Mouse (Mus musculus): ENCODE data around the gene Tanc1. TPM values are rescaled to one million over a fixed set of nuclear protein-coding genes. Genes with fewer than 3 reads are reported as not detected.

Gene Tanc1
- polyA plus RNA-seq, 1 experiment from 2014 or later = 24.8 TPM

DNA sequence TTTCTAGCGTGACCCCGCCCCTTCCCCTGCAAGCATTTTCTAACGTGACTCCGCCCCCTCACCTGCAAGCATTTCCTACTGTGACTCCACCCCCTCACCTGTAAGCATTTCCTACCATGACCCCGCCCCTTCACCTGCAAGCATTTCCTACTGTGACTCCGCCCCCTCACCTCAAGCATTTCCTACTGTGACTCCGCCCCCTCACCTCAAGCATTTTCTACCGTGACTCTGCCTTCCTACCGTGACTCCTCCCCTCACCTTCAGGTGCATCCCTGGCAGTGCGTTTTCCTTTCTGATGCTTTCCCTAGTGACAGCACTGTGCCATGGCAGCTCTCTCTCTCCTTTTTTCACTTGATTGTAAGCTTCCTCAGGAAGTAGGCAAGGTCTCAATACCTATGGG is 137.5 kb downstream of the Tanc1 start:
- ATAC-seq (ENCODE audit: insufficient number of reproducible peaks, insufficient read depth, low FRiP score, low read depth) = no peak

GRCm38 (mm10) chr2:59751172-59751571 is 139.3 kb downstream of the Tanc1 start:
- Histone ChIP-seq H3K4me1 (ENCODE audit: control insufficient read depth, insufficient read depth, low read length) (peaks cover 7% of the 10 kb centered on the region), H3K27me3 (ENCODE audit: control insufficient read depth, insufficient read depth, low read length) (no peaks in the 10 kb centered on the region), H3K9me3 (ENCODE audit: control insufficient read depth, low read depth, low read length) (no peaks in the 10 kb centered on the region), H3K4me3 (ENCODE audit: low read depth, low read length) (no peak overlapping the region), H3K36me3 (ENCODE audit: control insufficient read depth, insufficient read depth, low read length) (no peaks in the 10 kb centered on the region), H3K9ac (replicated peaks; ENCODE audit: low read depth, low read length) (no peak overlapping the region), H3K27ac (ENCODE audit: low read length) (no peak overlapping the region), H3K4me2 (replicated peaks; ENCODE audit: low read depth, low read length) (no peak overlapping the region)
- ATAC-seq (ENCODE audit: insufficient number of reproducible peaks, insufficient read depth, low FRiP score, low read depth) = no peak
- 71% methylated on average over 6 of the region's 6 CpGs for WGBS

More for the DNA sequence above, 137.5 kb downstream of the Tanc1 start:
- H3K9ac ChIP-seq (replicated peaks; ENCODE audit: low read depth, low read length) = no peak overlapping the region
- H3K4me2 ChIP-seq (replicated peaks; ENCODE audit: low read depth, low read length) = no peak overlapping the region
- WGBS = 42% methylated on average over 10 of the region's 10 CpGs
- H3K27ac ChIP-seq (ENCODE audit: low read length) = no peak overlapping the region
- no peak overlapping the region for H3K4me3 ChIP-seq (ENCODE audit: low read depth, low read length)
- H3K4me1 ChIP-seq (ENCODE audit: control insufficient read depth, insufficient read depth, low read length) = no peaks in the 10 kb centered on the region
- H3K36me3 ChIP-seq (ENCODE audit: control insufficient read depth, insufficient read depth, low read length) = no peaks in the 10 kb centered on the region
- H3K27me3 ChIP-seq (ENCODE audit: control insufficient read depth, insufficient read depth, low read length) = no peaks in the 10 kb centered on the region
- no peaks in the 10 kb centered on the region for H3K9me3 ChIP-seq (ENCODE audit: control insufficient read depth, low read depth, low read length)

DNA sequence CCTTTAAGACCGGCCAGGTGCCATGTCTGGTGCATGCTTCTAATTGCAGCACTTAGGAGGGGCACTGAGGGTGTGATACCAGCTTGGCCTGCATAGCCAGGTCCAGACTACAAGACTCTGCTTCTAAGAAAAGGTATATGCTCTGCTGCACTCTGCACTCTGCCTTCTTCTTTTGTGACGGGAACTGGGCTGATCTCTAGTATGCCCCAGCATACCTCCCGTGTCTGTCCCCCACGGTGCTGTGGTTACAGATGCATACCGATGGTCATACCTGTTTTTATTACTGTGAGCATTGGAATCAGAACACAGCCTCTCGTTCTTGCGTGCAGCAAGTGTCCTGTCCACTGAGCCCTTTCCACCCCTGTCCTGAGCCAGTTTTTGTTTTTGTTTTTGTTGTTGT is 140.3 kb downstream of the Tanc1 start:
- 90% methylated on average over 7 of the region's 7 CpGs for WGBS
- Histone ChIP-seq H3K27me3 (ENCODE audit: control insufficient read depth, insufficient read depth, low read length) (no peaks in the 10 kb centered on the region), H3K4me2 (replicated peaks; ENCODE audit: low read depth, low read length) (no peak overlapping the region), H3K36me3 (ENCODE audit: control insufficient read depth, insufficient read depth, low read length) (no peaks in the 10 kb centered on the region), H3K9ac (replicated peaks; ENCODE audit: low read depth, low read length) (no peak overlapping the region), H3K4me3 (ENCODE audit: low read depth, low read length) (no peak overlapping the region), H3K4me1 (ENCODE audit: control insufficient read depth, insufficient read depth, low read length) (peaks cover 8% of the 10 kb centered on the region), H3K27ac (ENCODE audit: low read length) (no peak overlapping the region), H3K9me3 (ENCODE audit: control insufficient read depth, low read depth, low read length) (no peaks in the 10 kb centered on the region)
- ATAC-seq (ENCODE audit: insufficient number of reproducible peaks, insufficient read depth, low FRiP score, low read depth) = no peak

- ATAC-seq (ENCODE audit: insufficient number of reproducible peaks, insufficient read depth, low FRiP score, low read depth) = no peak
- 72% methylated on average over 5 of the region's 5 CpGs for WGBS
- H3K27me3 ChIP-seq (ENCODE audit: control insufficient read depth, insufficient read depth, low read length) = no peaks in the 10 kb centered on the region
- H3K4me1 ChIP-seq (ENCODE audit: control insufficient read depth, insufficient read depth, low read length) = peaks cover 8% of the 10 kb centered on the region
- H3K36me3 ChIP-seq (ENCODE audit: control insufficient read depth, insufficient read depth, low read length) = no peaks in the 10 kb centered on the region
- no peaks in the 10 kb centered on the region for H3K9me3 ChIP-seq (ENCODE audit: control insufficient read depth, low read depth, low read length)
- H3K4me2 ChIP-seq (replicated peaks; ENCODE audit: low read depth, low read length) = no peak overlapping the region
- no peak overlapping the region for H3K9ac ChIP-seq (replicated peaks; ENCODE audit: low read depth, low read length)
- H3K4me3 ChIP-seq (ENCODE audit: low read depth, low read length) = no peak overlapping the region
- no peak overlapping the region for H3K27ac ChIP-seq (ENCODE audit: low read length)
Observed at GRCm38 (mm10) chr2:59752766-59753165, 140.9 kb downstream of the Tanc1 start.

DNA sequence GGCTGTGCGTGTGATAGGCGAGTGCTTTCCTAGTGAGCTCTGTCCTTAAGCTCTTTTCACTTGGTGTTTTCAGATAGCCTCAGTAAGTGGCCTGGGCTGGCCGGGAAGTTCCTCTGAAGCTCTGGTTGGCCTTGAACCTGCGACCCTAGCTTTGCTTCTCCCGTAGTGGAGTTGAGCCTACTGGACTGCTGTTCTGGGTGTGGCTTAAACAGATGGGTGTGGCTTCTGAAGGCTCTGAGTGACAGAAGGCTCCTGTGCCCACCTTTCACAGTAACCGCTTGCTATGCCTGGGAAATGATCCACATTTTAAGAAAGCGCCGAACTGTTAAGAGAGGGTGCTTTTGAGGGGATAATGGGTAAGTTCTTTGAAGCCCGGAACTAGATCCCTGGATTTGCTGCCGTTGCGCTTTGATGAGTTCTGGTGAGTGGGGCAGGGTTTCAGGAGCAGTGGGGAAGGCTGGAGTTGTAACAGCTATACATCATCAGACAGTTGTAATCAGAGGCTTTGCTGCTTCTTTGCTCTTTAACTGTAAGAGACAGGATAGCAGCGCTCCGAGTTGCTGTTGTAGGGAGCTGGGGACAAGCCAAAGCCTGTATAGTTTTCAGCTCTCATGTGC is 144.4 kb downstream of the Tanc1 start:
- Histone ChIP-seq H3K4me2 (replicated peaks; ENCODE audit: low read depth, low read length) (no peak overlapping the region), H3K36me3 (ENCODE audit: control insufficient read depth, insufficient read depth, low read length) (no peaks in the 10 kb centered on the region), H3K4me1 (ENCODE audit: control insufficient read depth, insufficient read depth, low read length) (peaks cover 13% of the 10 kb centered on the region), H3K27me3 (ENCODE audit: control insufficient read depth, insufficient read depth, low read length) (no peaks in the 10 kb centered on the region), H3K4me3 (ENCODE audit: low read depth, low read length) (no peak overlapping the region), H3K9me3 (ENCODE audit: control insufficient read depth, low read depth, low read length) (no peaks in the 10 kb centered on the region), H3K27ac (ENCODE audit: low read length) (no peak overlapping the region), H3K9ac (replicated peaks; ENCODE audit: low read depth, low read length) (no peak overlapping the region)
- WGBS = 62% methylated on average over 13 of the region's 13 CpGs
- ATAC-seq (ENCODE audit: insufficient number of reproducible peaks, insufficient read depth, low FRiP score, low read depth) = no peak

- peaks cover 13% of the 10 kb centered on the region for H3K4me1 ChIP-seq (ENCODE audit: control insufficient read depth, insufficient read depth, low read length)
- no peaks in the 10 kb centered on the region for H3K9me3 ChIP-seq (ENCODE audit: control insufficient read depth, low read depth, low read length)
- no peak overlapping the region for H3K4me2 ChIP-seq (replicated peaks; ENCODE audit: low read depth, low read length)
- no peak overlapping the region for H3K27ac ChIP-seq (ENCODE audit: low read length)
- H3K27me3 ChIP-seq (ENCODE audit: control insufficient read depth, insufficient read depth, low read length) = no peaks in the 10 kb centered on the region
- H3K4me3 ChIP-seq (ENCODE audit: low read depth, low read length) = no peak overlapping the region
- 0 out of 2 replicates have a peak, but pooled peaks have one; percentile 34 for ATAC-seq (ENCODE audit: insufficient number of reproducible peaks, insufficient read depth, low FRiP score, low read depth)
- H3K9ac ChIP-seq (replicated peaks; ENCODE audit: low read depth, low read length) = no peak overlapping the region
- no peaks in the 10 kb centered on the region for H3K36me3 ChIP-seq (ENCODE audit: control insufficient read depth, insufficient read depth, low read length)
- WGBS = 69% methylated on average over 6 of the region's 6 CpGs
Observed at GRCm38 (mm10) chr2:59757015-59757414, 145.2 kb downstream of the Tanc1 start.

GRCm38 (mm10) chr2:59758139-59758918 is 146.5 kb downstream of the Tanc1 start:
- no peak overlapping the region for H3K27ac ChIP-seq (ENCODE audit: low read length)
- no peak overlapping the region for H3K4me3 ChIP-seq (ENCODE audit: low read depth, low read length)
- no peaks in the 10 kb centered on the region for H3K36me3 ChIP-seq (ENCODE audit: control insufficient read depth, insufficient read depth, low read length)
- whole genome bisulfite sequencing = 79% methylated on average over 9 of the region's 9 CpGs
- H3K27me3 ChIP-seq (ENCODE audit: control insufficient read depth, insufficient read depth, low read length) = no peaks in the 10 kb centered on the region
- no peak overlapping the region for H3K9ac ChIP-seq (replicated peaks; ENCODE audit: low read depth, low read length)
- peaks cover 13% of the 10 kb centered on the region for H3K4me1 ChIP-seq (ENCODE audit: control insufficient read depth, insufficient read depth, low read length)
- no peak for ATAC-seq (ENCODE audit: insufficient number of reproducible peaks, insufficient read depth, low FRiP score, low read depth)
- H3K9me3 ChIP-seq (ENCODE audit: control insufficient read depth, low read depth, low read length) = no peaks in the 10 kb centered on the region
- no peak overlapping the region for H3K4me2 ChIP-seq (replicated peaks; ENCODE audit: low read depth, low read length)

GRCm38 (mm10) chr2:59760731-59761130 is 148.9 kb downstream of the Tanc1 start:
- no peaks in the 10 kb centered on the region for H3K36me3 ChIP-seq (ENCODE audit: control insufficient read depth, insufficient read depth, low read length)
- ATAC-seq (ENCODE audit: insufficient number of reproducible peaks, insufficient read depth, low FRiP score, low read depth) = no peak
- peaks cover 10% of the 10 kb centered on the region for H3K4me1 ChIP-seq (ENCODE audit: control insufficient read depth, insufficient read depth, low read length)
- no peak overlapping the region for H3K9ac ChIP-seq (replicated peaks; ENCODE audit: low read depth, low read length)
- 85% methylated on average over 4 of the region's 4 CpGs for WGBS
- no peak overlapping the region for H3K27ac ChIP-seq (ENCODE audit: low read length)
- no peak overlapping the region for H3K4me3 ChIP-seq (ENCODE audit: low read depth, low read length)
- H3K4me2 ChIP-seq (replicated peaks; ENCODE audit: low read depth, low read length) = no peak overlapping the region
- no peaks in the 10 kb centered on the region for H3K27me3 ChIP-seq (ENCODE audit: control insufficient read depth, insufficient read depth, low read length)
- no peaks in the 10 kb centered on the region for H3K9me3 ChIP-seq (ENCODE audit: control insufficient read depth, low read depth, low read length)

Data from stomach, embryonic 14.5 days (tissue).